Mouse (Mus musculus) erythroid progenitor cell, adult 5-6 weeks (primary cell): Measurements from ENCODE around the gene Bmyc. TPM values are rescaled to one million over a fixed set of nuclear protein-coding genes. Genes with fewer than 3 reads are reported as not detected.
"Not testable (repeated sequence)": the region's sequence is repeated elsewhere in the genome, so short reads cannot be mapped to it uniquely, and the experiment has no call there.

Experiments
- ATAC-seq: replicated peaks from 2 replicates; pipeline ENCODE4 v1.8.0; 2016; ENCODE audit warnings: moderate number of reproducible peaks, mild to moderate bottlenecking, moderate TSS enrichment, inconsistent platforms; ENCODE audit not compliant: poor library complexity, low FRiP score, severe bottlenecking
- total RNA-seq, 2 experiments: library from RNA; stranded (forward) in 1 of 2; stranded (reverse) in 1 of 2; fragments of 150-400 nt in 1 of 2; fragments of 186-747, 209-891 nt in 1 of 2; gene quantifications; 2 replicates each; pipeline versions ENCODE4 v1.2.3 to v1.2.4; 2015 to 2017; ENCODE audit warnings: low replicate concordance in 2 of 2

The Bmyc gene
- total RNA-seq (2015; ENCODE audit: low replicate concordance): 2.5 and 3.2 TPM in 2 replicates
- not detected in 2 replicates for total RNA-seq (2017; ENCODE audit: low replicate concordance)

- ATAC-seq: no peak
Measured at GRCm38 (mm10) chr2:25706643-25707481, at the start of gene Bmyc. Gene Bmyc, plus strand, starts transcription at chr2:25706739.

- no peak for ATAC-seq
Measured at GRCm38 (mm10) chr2:25657246-25657645, 49.3 kb upstream of the Bmyc start.

GRCm38 (mm10) chr2:25657652-25658051 lies 48.9 kb upstream of the Bmyc start, which contains the start of gene Lcn5:
Gene Lcn5, plus strand, starts transcription at chr2:25657952.
- no peak for ATAC-seq

GRCm38 (mm10) chr2:25660279-25660678 lies 46.3 kb upstream of the Bmyc start:
- ATAC-seq: no peak

GRCm38 (mm10) chr2:25661245-25661970 lies 45.1 kb upstream of the Bmyc start:
- no peak for ATAC-seq

GRCm38 (mm10) chr2:25663511-25663910 lies 43.0 kb upstream of the Bmyc start:
- no peak for ATAC-seq

GRCm38 (mm10) chr2:25664125-25664524 lies 42.4 kb upstream of the Bmyc start:
- no peak for ATAC-seq

GRCm38 (mm10) chr2:25666516-25666915 lies 40.0 kb upstream of the Bmyc start:
- ATAC-seq: no peak

GRCm38 (mm10) chr2:25676486-25676885 lies 30.1 kb upstream of the Bmyc start, which contains the start of gene Lcn6:
Gene Lcn6, plus strand, starts transcription at chr2:25676786.
- no peak for ATAC-seq

GRCm38 (mm10) chr2:25679559-25679958 lies 27.0 kb upstream of the Bmyc start:
- ATAC-seq: no peak

GRCm38 (mm10) chr2:25682426-25682825 lies 24.1 kb upstream of the Bmyc start, which contains the start of gene Lcn10:
Gene Lcn10, plus strand, starts transcription at chr2:25682726.
- no peak for ATAC-seq

- ATAC-seq: no peak
Measured at GRCm38 (mm10) chr2:25686941-25687340, 19.6 kb upstream of the Bmyc start.

- ATAC-seq: 0 out of 2 replicates have a peak, but pooled peaks have one; percentile 59
Measured at GRCm38 (mm10) chr2:25694605-25695004, 11.9 kb upstream of the Bmyc start.

GRCm38 (mm10) chr2:25696951-25697350 lies 9.6 kb upstream of the Bmyc start:
- ATAC-seq: no peak

- ATAC-seq: no peak
Measured at GRCm38 (mm10) chr2:25698696-25699095, 7.8 kb upstream of the Bmyc start.

- not testable (repeated sequence) for ATAC-seq
Measured at GRCm38 (mm10) chr2:25699743-25700142, 6.8 kb upstream of the Bmyc start, which contains the start of gene Obp2a. Gene Obp2a, plus strand, starts transcription at chr2:25700043.

- no peak for ATAC-seq
Measured at GRCm38 (mm10) chr2:25701001-25701400, 5.5 kb upstream of the Bmyc start.

- ATAC-seq: no peak
Measured at GRCm38 (mm10) chr2:25703706-25704105, 2.8 kb upstream of the Bmyc start.

- no peak for ATAC-seq
Measured at GRCm38 (mm10) chr2:25708121-25708520, 1.6 kb downstream of the Bmyc start.

GRCm38 (mm10) chr2:25709056-25709455 lies 2.5 kb downstream of the Bmyc start:
- ATAC-seq: not testable (repeated sequence)

- not testable (repeated sequence) for ATAC-seq
Measured at GRCm38 (mm10) chr2:25709791-25710190, 3.3 kb downstream of the Bmyc start.
